Mouse (Mus musculus) testis, adult 2 months (tissue): Measurements from ENCODE around the gene Olfr1045. TPM values are rescaled to one million over a fixed set of nuclear protein-coding genes. Genes with fewer than 3 reads are reported as not detected.
"Not testable (repeated sequence)": the region's sequence is repeated elsewhere in the genome, so short reads cannot be mapped to it uniquely, and the experiment has no call there.

Source experiments
- H3K27ac ChIP-seq: fragments of 200-500 bp; 2 replicates; pipeline ENCODE4 v1.5.1; 2012; ENCODE audit warnings: low read depth, low read length; ENCODE audit not compliant: control insufficient read depth, insufficient read depth
- H3K27me3 ChIP-seq: fragments of 200-500 bp; 2 replicates; pipeline ENCODE4 v1.6.1; 2012; ENCODE audit warnings: mild to moderate bottlenecking, low read length, moderate library complexity; ENCODE audit not compliant: control insufficient read depth, insufficient read depth
- H3K36me3 ChIP-seq: fragments of 200-500 bp; 2 replicates; pipeline ENCODE4 v1.6.1; 2012; ENCODE audit warnings: mild to moderate bottlenecking, low read length; ENCODE audit not compliant: control insufficient read depth, insufficient read depth
- H3K4me1 ChIP-seq: fragments of 200-500 bp; 2 replicates; pipeline ENCODE4 v1.6.1; 2012; ENCODE audit warnings: low read length; ENCODE audit not compliant: control insufficient read depth, insufficient read depth
- H3K4me3 ChIP-seq: fragments of 200-500 bp; 2 replicates; pipeline ENCODE4 v1.5.1; 2012; ENCODE audit warnings: low read depth, mild to moderate bottlenecking, low read length, moderate library complexity, mixed read lengths; ENCODE audit not compliant: control insufficient read depth
- CTCF ChIP-seq: fragments of 200-500 bp; IDR thresholded peaks from 2 replicates; pipeline ENCODE4 v1.5.1; 2012; ENCODE audit warnings: low read depth, mild to moderate bottlenecking, inconsistent platforms, low read length, moderate library complexity; ENCODE audit not compliant: control insufficient read depth, insufficient read depth, insufficient replicate concordance
- POLR2A ChIP-seq: fragments of 200-500 bp; IDR thresholded peaks from 2 replicates; pipeline ENCODE4 v1.6.1; 2012; ENCODE audit warnings: low read depth, mild to moderate bottlenecking, inconsistent platforms, low read length, moderate library complexity; ENCODE audit not compliant: control insufficient read depth
- polyA plus RNA-seq: library from polyadenylated mRNA; depleted of rRNA; stranded (reverse); fragments of >200 nt; gene quantifications from 2 replicates; pipeline ENCODE4 v1.2.3, GENCODE M21; 2012; rRNA removed

The Olfr1045 gene
- not detected in 2 replicates for polyA plus RNA-seq

DNA sequence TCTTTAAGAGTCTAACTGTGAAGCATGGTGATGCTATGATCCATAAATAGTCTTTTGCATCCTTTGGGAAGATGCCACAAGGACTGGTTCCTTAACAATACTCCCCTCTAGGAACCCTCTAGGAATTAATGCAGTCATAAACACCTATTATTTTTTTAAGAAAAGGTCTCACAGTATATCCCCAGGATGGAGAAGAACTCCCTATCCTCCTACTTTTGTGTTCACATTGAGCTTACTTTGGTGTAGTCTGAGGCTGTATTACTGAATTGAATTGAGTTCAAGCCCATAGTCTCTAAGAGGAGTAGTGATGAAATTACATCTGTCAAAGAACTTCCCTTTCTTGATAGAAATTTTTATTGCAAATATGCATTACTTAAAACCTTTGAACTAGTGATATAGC lies at the start of gene Olfr1045:
Gene Olfr1045, minus strand, starts transcription at position 101 of the 400 bp plus-strand sequence.
- no peaks in the 10 kb centered on the region for H3K36me3 ChIP-seq

DNA sequence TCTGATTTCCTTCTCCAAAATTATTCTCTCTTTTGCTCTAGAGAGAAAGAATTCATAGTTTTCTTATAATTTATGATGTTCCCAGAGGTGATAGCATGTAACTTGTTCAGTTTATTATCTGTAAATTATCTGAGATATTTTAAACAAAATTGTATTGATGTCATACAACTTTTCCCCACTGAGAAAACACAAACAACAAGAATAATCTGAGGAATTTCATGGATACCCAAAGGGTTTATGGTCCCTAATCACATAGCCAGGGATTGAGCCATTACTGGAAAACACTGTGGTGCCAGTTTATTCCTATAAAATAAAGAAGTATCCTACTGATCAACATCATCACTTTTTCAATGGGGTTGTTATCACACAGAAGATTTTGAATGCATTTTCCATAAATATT lies 37.4 kb upstream of the Olfr1045 start, which contains the start of gene Olfr1048:
Gene Olfr1048, minus strand, starts transcription at position 101 of the 400 bp plus-strand sequence.
- H3K4me1 ChIP-seq = no peaks in the 10 kb centered on the region
- no peak within 1 kb of the TSS for H3K4me3 ChIP-seq
- H3K36me3 ChIP-seq = no peaks in the 10 kb centered on the region
- no peak within 1 kb of the TSS for H3K27ac ChIP-seq
- no peaks in the 10 kb centered on the region for H3K27me3 ChIP-seq
- TF ChIP-seq CTCF (no peak), POLR2A (no peak)

More for the DNA sequence above, at the start of gene Olfr1045:
- no peak within 1 kb of the TSS for H3K4me3 ChIP-seq
- TF ChIP-seq CTCF (no peak), POLR2A (no peak)
- H3K4me1 ChIP-seq = no peaks in the 10 kb centered on the region
- no peaks in the 10 kb centered on the region for H3K27me3 ChIP-seq
- H3K27ac ChIP-seq = no peak within 1 kb of the TSS

DNA sequence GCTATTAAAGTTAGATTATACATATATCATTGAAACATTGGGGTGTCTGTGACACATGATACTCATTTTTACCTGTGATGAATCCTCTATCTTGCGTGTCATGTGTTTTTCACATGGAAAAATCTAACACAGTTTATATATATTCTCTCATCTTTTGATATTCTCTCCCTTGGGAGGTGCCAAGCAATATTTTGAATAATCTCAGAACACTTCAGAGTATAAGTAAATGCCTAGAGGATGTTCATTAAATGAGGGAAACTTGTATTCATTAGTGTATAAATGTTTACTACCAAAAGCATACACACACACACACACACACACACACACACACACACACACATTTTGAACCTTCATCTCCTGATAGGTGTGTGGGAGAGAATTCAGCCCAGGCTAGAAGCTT lies 28.5 kb upstream of the Olfr1045 start, which contains the start of gene Olfr1047:
Gene Olfr1047, minus strand, starts transcription at position 101 of the 400 bp plus-strand sequence.
- Histone ChIP-seq H3K27ac (no peak within 1 kb of the TSS), H3K4me1 (no peaks in the 10 kb centered on the region)
- TF ChIP-seq CTCF (no peak), POLR2A (no peak)

DNA sequence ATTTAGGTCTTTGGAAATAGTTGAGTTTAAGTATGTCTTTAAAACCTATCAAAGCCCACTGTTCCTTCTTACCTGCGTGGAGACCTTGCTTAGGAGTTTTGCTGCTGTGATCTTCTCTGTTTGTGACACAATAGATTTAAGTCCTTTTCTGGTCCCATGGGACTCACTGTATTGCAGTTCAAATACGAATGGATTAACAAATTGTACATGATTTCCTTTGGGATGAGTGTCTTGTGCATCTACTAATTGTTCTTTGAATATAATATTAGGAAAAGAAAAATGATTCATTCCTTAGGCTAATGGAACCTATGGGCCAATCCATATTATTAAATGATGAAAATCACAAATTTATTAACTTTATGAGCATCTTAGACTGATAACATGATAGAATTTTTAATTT lies 16.4 kb upstream of the Olfr1045 start, which contains the start of gene Olfr1046:
Gene Olfr1046, minus strand, starts transcription at position 101 of the 400 bp plus-strand sequence.
- TF ChIP-seq POLR2A (no peak), CTCF (no peak)
- Histone ChIP-seq H3K27ac (no peak within 1 kb of the TSS), H3K4me1 (no peaks in the 10 kb centered on the region), H3K4me3 (no peak within 1 kb of the TSS), H3K36me3 (no peaks in the 10 kb centered on the region), H3K27me3 (no peaks in the 10 kb centered on the region)

More for the DNA sequence above, 28.5 kb upstream of the Olfr1045 start, which contains the start of gene Olfr1047:
- Histone ChIP-seq H3K4me3 (no peak within 1 kb of the TSS), H3K27me3 (no peaks in the 10 kb centered on the region), H3K36me3 (no peaks in the 10 kb centered on the region)

DNA sequence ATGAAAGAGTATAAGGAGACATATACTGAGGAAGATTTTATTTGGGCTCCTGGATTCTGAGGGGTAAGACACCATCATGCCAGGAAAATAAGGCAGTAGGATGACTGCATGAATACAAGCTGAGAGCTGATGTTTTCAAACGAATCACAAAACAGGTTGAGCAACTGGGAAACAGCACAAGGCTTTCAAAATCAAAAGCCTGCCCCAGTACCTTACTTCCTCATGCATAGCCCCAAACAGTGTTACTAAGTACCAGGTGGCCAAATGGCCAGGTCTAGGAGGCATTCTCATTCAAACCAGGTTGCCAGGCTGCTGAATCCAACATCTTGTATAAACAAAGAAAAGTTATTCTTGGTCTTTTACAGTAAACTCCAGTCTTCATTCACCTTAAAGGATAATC lies 6.9 kb downstream of the Olfr1045 start:
- Histone ChIP-seq H3K27ac (no peak overlapping the region), H3K36me3 (no peaks in the 10 kb centered on the region), H3K4me1 (no peaks in the 10 kb centered on the region), H3K27me3 (no peaks in the 10 kb centered on the region), H3K4me3 (no peak overlapping the region)
- TF ChIP-seq CTCF = no peak
- no peak for TF ChIP-seq POLR2A

DNA sequence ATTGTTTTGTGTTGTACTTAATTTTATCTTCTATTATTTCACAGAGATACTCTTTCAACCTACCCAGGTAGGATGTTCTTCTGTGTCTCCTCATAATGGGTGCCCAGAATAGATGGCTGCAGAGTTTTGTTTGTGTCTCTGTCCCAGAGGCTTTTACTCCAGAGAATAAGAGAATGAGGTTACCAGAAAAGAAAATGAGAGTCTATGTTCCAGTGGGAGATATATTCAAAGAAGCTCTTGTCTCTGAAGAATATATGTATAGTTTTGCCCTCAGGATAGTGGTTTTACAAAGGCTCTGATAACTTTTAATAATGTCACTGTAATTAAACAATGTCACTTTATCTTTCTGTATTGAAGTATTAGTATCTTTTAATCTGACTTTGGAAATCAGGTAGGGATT lies 17.2 kb downstream of the Olfr1045 start, which contains the start of gene Olfr52:
Gene Olfr52, minus strand, starts transcription at position 101 of the 400 bp plus-strand sequence.
- H3K4me1 ChIP-seq = no peaks in the 10 kb centered on the region
- H3K27me3 ChIP-seq = no peaks in the 10 kb centered on the region
- no peak for TF ChIP-seq CTCF
- no peak for TF ChIP-seq POLR2A
- H3K36me3 ChIP-seq = no peaks in the 10 kb centered on the region
- H3K27ac ChIP-seq = no peak within 1 kb of the TSS
- no peak within 1 kb of the TSS for H3K4me3 ChIP-seq

DNA sequence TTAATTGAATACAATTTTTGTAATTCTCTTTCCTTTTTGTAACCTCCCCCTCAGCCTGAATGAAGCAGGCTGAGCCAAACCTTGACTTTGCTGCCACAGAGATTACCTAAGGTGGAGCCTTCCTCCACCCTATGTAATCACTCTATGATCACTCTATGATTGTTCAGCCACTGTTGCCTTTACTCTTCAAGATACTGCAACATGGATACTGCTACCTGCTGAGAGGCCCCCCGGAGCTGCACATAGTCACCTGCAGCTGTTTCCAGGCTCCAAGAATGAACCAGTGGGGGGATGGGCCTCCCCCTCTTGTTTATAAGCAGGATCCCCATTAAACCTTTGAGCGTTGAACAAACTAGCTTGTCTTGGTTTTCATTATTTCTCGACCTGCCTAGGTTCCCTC lies 22.9 kb downstream of the Olfr1045 start:
- Histone ChIP-seq H3K27ac (no peak overlapping the region), H3K27me3 (no peaks in the 10 kb centered on the region), H3K4me1 (no peaks in the 10 kb centered on the region), H3K4me3 (no peak overlapping the region), H3K36me3 (no peaks in the 10 kb centered on the region)
- no peak for TF ChIP-seq CTCF
- TF ChIP-seq POLR2A = no peak

DNA sequence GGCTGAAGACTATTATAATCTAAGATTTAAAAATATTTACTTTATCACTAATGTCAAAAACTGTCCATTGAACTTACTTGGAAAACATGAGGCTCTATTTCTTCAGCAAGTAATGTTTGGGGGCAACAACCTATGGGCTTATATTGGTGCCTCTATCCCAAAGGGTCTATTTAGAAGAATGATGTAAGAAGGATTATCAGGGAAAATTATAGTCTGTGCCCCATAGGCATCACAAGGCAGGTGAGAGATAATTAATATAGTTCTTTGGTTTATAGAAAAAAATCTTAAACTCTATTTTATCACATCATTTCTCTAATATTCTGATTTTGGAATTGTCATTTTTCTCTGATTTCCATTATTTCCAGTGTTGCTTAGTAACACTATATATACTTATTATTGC lies 25.1 kb downstream of the Olfr1045 start, which contains the start of gene Olfr1044:
Gene Olfr1044, minus strand, starts transcription at position 101 of the 400 bp plus-strand sequence.
- TF ChIP-seq CTCF = no peak
- TF ChIP-seq POLR2A = no peak
- H3K27me3 ChIP-seq = no peaks in the 10 kb centered on the region
- H3K4me1 ChIP-seq = no peaks in the 10 kb centered on the region
- H3K27ac ChIP-seq = no peak within 1 kb of the TSS
- no peaks in the 10 kb centered on the region for H3K36me3 ChIP-seq
- H3K4me3 ChIP-seq = no peak within 1 kb of the TSS

DNA sequence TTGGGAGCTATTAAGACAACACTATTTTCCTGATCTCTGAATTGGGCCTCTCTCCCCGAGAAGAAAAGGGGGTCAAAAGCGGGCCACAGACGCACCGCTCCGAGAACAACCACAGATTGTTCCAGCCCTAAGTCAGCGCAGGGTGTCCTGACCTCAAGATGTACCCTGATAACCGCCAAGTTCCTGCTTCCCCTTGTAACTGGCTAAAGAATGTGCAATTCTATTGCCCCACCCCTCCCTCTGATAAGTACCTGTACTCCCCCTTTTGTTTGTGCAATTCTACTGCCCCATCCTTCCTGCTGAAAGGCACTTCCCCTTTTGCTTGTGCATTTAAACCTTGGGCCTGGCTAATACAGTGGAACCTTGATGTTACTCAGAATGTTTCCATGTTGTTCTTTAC lies 27.4 kb downstream of the Olfr1045 start:
- not testable (repeated sequence) for H3K4me3 ChIP-seq, H3K27ac ChIP-seq, H3K27me3 ChIP-seq, H3K4me1 ChIP-seq, H3K36me3 ChIP-seq
